Mouse (Mus musculus) spleen, postnatal 0 days (tissue): ENCODE data around the gene Ndufc2. TPM values are rescaled to one million over a fixed set of nuclear protein-coding genes. Genes with fewer than 3 reads are reported as not detected.

Source experiments
- polyA plus RNA-seq: library from polyadenylated mRNA; unstranded; fragments of >200 nt; fragmentation: Nextera tagmentation; extraction: Ambion mirVana; gene quantifications from 2 replicates; pipeline ENCODE4 v1.2.1, GENCODE M21; 2015

The Ndufc2 gene
- polyA plus RNA-seq: 297 and 315 TPM in 2 replicates

GRCm38 (mm10) chr7:97399960-97400715, at the start of gene Ndufc2:
TSS of gene Ndufc2 (plus strand) at chr7:97400003.

DNA sequence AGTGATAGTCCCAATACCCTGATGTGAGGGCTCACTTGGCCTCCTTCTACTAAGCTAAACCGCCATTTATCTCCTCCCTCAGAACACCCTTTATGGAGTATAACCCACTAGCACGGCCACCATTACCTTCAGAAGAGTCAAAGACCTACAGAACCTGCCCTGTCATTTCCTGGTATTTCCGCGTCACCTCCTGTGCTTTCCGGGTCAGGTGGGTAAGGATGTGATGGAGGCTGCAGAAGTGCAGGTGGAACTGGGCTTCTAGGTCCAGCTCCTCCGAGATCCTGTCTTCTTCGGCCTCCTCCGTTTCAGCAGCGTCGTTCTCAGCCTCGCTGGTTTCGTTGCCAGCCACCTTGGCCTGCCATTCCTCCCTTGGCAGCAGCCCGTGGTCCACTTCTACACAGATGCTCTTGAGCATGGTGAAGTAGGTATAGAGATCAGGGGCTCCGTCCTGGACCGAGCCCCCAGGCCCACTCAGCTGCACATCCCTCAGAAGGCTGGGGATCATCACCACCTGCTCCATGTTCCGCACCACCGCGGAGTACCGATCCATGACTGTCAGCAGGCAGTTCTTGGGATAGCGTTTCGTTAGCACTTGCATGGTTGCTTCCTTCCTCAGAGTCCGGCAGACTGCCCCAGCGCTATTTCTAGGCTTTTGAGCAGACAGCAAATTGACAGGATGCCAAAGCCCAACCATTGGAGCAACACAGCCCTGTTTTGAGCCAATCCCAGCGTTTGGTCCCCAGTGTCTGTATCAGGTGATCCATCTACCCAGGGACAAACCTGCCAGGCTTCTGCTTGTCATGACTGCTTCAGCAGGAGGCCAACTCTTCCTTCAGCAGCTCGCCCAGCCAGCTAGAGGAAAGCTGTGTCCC, 17.3 kb downstream of the Ndufc2 start, which contains the start of gene Thrsp:
Gene Thrsp (minus strand): TSS at position 825 of the 872 bp plus-strand sequence.

GRCm38 (mm10) chr7:97451023-97451422, 51.2 kb downstream of the Ndufc2 start, which contains the start of gene Kctd14:
TSS of gene Kctd14 (plus strand) at chr7:97451323.

Other genes starting within 250 kb of the Ndufc2 start
- 0.59 and 0.73 TPM in 2 replicates for gene Usp35, start 68.0 kb upstream of the Ndufc2 start, polyA plus RNA-seq
- gene Kctd21, start 67.7 kb upstream of the Ndufc2 start, polyA plus RNA-seq: 0.60 and 0.61 TPM in 2 replicates
- 25.1 and 26.3 TPM in 2 replicates for gene Alg8, start 28.4 kb upstream of the Ndufc2 start, polyA plus RNA-seq
- 1.3 and 1.6 TPM in 2 replicates for gene Thrsp, start 17.7 kb downstream of the Ndufc2 start, polyA plus RNA-seq
- gene Kctd14, start 51.3 kb downstream of the Ndufc2 start, polyA plus RNA-seq: 13.4 and 14.5 TPM in 2 replicates
- gene Ints4, start 81.0 kb downstream of the Ndufc2 start, polyA plus RNA-seq: 19.1 and 19.4 TPM in 2 replicates
- gene Aamdc, start 179.5 kb downstream of the Ndufc2 start, polyA plus RNA-seq: 24.4 and 27.5 TPM in 2 replicates
- 11.3 and 11.6 TPM in 2 replicates for gene Rsf1, start 179.9 kb downstream of the Ndufc2 start, polyA plus RNA-seq